Mouse (Mus musculus): ENCODE measurements at regions not wholly inside any gene's neighbourhood (a gene's known extent, or its start where the extent isn't known, plus 50 kb on each side); places are given as distances from the start of the nearest gene placed in this dataset.

DNA sequence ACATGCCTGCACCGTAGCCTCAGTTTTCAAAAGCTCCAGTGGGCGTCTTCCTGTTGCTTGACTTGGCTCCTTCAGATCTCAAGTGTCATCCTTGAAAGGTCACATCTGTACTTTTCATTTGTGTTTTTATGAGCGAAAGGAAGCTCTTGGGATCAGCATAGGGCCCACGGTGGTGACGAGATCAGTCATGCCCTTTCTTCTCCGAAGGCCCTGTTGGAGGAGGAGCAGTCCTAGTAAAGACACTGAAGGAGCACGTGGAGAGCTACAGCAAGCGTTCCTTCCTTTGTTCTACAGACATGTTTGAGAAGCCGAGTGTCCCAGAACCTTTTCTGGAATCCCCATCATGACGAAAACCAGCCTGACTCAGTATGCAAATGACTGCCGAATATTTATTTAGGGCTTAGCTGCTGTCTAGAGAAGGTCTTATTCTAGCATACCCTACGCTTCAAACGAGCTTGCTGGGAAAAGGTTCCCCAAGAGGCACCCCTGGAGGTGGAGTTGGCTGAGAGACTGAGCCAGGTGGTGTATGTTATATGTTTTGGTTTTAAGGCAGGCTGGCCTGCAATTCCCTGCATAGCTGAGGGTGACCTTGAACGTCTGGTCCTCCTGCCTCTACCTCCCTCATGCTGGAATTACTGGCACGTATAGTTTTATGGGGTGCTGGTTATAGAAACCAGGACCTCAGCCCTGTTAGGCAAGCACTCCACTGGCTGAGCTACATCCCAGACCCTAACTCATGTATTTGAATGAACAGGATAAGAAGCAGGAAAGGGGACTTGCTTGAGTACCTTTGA is 285.1 kb upstream of the Cdh5 start:
- DNase-seq, result peak in 1 of 2 experiments; percentile 30

DNA sequence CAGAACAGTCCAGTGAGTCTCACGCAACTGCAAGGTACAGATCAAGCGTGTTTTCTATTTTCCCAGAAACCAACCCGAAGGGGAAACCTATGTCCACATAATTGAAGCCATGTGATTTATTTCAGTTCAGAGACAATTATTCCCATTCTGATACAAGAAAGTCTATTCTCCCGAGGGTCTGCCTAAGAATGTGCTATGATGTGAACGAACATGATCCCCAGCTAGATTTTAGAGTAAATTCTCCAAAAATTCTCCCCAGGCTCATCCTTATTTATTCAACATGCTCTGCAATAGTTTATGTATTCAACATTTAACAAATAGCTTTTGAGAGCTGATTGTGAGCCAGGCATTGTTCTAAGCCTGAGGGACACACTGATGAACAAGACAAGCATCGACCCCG is 277.9 kb upstream of the Cdh5 start:
- no peak for DNase-seq

DNA sequence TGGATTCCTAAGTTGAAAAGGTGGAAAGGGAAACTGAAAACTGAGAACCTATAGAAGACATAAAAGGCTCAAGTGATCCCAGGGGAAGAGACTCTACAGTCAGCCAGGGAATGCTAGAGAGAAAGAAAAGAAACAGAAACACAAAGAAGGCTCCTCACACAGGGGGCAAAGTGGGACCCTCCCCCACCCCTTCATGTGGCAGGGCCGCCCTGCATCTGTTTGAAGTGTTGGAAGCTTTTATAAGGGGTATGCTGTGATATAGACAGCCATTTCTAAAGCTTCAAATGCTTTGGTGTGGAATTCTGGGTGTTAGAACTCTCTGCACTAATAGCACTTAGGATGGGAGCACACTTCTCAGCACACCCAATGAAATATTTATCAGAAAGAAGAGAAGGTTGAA is 276.7 kb upstream of the Cdh5 start:
- DNase-seq, result no peak

- DNase-seq, result peak; percentile 84 to 90
Observed at GRCm38 (mm10) chr8:103825289-103825688, 276.1 kb upstream of the Cdh5 start.

GRCm38 (mm10) chr8:103830416-103830815 is 271.0 kb upstream of the Cdh5 start:
- no peak for DNase-seq

DNA sequence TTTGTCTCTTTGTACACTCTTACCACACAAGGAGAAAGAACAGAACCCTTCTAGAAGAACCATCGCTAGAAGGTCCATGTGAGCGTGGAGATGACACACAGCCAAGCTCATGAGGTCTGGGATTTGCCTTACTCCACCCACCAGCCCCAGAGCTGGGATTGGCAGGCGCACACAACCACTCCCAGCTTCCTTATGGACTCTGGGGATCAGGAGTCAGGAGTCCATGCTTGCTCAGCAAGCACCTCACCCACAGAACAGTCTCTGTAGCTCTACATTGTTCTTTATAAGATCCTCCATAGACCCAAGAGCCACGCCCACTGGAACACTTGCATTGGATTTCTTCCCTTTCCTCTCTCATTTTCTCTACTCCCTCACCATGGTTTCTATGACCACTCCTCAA is 261.4 kb upstream of the Cdh5 start:
- DNase-seq, result no peak

DNA sequence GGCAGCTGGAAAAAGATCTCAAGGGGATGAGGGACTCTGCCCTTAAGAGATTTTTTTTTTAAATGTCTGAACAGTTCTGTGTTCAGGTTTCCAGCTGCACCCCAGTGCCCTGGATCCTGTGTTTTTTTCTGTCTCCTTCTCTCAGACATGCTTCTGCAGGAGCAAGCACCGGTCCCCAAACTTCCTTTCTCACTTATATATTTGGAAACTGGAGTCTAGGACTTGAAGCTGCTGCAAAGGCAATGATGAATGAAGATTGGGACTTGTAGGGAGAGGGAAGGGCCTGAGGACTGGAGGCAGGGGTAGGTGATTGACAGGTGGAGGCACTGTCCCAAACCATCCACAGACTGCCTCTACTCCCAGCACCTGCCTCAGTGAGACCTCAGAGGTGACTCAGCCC is 255.5 kb upstream of the Cdh5 start:
- DNase-seq, result no peak

GRCm38 (mm10) chr8:103846382-103846976 is 254.9 kb upstream of the Cdh5 start:
- peak in 1 of 2 experiments; percentile 10 for DNase-seq

DNA sequence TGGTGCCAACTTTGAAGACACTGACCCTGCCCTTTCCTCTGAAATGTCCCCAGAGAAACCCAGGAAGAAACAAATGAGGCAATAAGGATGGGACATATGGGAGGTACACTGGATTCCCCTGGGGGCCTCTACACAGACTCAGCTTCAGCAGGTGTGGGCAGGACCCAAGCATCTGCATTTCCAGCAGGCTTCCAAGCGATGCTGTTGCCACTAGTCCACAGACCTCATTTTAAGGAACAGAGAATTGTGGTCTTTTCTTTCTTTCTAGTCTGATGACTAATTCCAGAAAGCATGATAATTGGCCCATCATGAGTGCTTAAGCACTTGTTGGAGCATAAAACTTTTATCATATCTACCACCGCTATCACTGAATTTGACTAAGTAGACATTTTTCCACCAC is 251.6 kb upstream of the Cdh5 start:
- no peak for DNase-seq

- no peak for DNase-seq
Observed at GRCm38 (mm10) chr8:103851286-103851685, 250.1 kb upstream of the Cdh5 start.

DNA sequence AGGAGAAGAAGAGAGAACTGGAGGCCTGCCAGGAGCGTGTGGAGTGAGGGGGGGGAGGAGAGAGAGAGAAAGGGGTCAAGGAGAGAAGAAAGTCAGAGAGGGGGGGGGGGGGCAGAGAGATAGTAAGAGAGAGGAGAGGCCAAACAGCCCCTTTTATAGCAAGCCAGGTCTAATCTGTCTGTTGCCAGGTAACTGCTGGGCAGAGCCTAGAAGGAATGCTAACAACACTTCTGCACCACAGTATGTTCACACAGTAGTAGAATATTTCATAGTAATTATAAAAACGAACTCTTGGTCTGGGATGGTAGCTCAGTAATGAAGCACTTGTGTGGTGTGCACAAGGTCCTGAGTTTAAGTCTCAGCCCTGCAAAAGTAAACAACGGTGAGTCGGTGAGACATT is 248.4 kb upstream of the Cdh5 start:
- DNase-seq, result no peak

DNA sequence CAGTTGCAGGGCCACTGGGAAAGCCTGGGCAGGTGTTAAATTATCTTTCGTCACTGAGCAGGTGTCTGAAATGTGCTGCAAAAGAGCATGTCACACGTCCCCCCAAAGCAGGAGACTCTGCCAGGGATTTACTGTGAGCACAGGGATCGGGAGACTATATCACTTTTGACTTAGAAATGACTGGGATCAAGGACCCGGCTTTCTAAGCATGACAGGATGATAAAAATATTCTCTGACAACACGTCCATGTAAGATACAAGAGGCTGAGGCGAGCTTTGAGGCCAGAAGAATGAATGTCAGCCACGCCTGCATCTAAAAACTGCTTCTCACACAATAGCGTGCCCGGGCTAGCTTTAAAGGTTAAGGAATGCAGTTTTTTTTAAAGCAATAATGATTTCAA is 246.1 kb upstream of the Cdh5 start:
- DNase-seq, result no peak

DNA sequence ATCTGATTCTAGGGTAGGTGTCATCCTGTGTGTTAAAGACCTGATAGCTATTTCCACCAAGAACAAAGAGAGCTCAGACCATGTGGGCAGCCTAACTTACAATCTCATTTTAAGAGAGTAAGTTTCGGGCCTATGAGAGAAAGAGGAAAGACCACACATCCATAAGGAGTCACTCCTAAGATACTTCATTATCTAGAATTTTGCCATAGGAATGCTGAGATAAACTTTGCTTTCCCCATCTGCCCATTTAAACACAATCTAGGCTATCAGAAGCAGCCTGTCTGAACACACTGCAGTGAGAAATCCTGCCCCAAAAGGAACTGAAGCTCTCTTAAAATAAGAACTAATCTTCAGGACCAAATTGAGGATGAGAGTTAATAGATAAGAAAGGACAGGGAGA is 242.3 kb upstream of the Cdh5 start:
- DNase-seq, result no peak

- DNase-seq, result peak; percentile 53 to 62
Observed at GRCm38 (mm10) chr8:103873598-103874502, 227.6 kb upstream of the Cdh5 start.

- no peak for DNase-seq
Observed at GRCm38 (mm10) chr8:103874506-103874905, 226.9 kb upstream of the Cdh5 start.

- DNase-seq, result no peak
Observed at GRCm38 (mm10) chr8:103879505-103879904, 221.9 kb upstream of the Cdh5 start.

- peak in 1 of 2 experiments; percentile 22 for DNase-seq
Observed at GRCm38 (mm10) chr8:103880431-103881145, 220.8 kb upstream of the Cdh5 start.

DNA sequence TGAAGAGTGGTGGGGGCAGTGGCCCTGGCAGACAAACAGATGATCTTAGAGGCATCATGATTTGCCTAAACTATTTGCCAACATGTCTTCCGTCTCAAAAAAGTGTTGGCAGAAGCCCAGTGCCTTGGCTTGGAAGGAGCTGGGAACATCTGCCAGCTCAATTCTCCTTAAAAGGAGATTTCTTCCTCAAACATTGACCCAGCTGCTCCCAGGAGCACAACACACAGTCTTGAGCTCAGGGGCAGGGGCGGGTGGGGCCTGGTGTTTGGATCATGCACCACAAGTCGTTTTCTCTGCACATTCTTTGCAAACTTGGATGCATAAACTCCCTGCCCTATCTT is 220.3 kb upstream of the Cdh5 start:
- no peak for DNase-seq

- DNase-seq, result no peak
Observed at GRCm38 (mm10) chr8:103884873-103885780, 216.3 kb upstream of the Cdh5 start.

GRCm38 (mm10) chr8:103894589-103894988 is 206.8 kb upstream of the Cdh5 start:
- no peak for DNase-seq

DNA sequence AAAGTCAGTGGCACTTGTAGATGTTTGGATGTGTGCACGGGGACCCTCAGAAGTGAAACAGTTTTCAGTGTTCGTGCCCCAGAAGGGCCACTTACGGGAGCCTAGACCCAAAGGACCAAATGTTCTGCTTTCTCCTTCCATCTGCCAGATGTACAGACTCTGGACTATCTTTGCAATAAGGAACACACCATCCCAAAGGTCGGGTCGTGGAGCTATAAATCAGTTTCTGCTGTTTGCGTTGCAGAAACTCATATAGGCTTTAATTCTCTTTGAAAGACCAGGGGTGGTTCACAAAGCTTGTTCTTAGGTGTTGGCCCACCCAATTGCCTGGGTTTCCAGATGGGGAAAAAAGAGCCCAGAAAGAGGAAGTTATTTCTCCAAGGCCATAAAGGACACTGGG is 206.3 kb upstream of the Cdh5 start:
- no peak for DNase-seq

DNA sequence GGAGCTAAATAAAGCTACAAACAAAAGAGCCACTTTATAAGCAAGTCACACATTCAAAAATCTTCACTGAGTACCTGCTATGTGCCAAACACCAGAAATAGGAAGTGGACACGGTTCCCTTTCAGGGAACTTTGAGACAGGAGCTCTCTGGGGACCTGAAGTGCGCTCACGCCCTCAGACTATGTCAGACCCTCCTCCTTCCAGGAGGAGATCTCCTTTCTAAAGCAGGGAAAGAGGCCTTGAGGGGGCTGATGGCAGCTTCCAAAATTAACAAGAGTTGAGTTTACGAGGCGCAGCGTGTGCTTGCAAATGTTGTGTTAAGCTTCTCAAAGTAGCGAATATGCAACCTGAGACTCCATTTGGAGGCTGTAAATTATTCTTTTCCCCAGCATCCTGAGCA is 204.0 kb upstream of the Cdh5 start:
- DNase-seq, result no peak
